Mouse (Mus musculus) forebrain, embryonic 16.5 days (tissue): ENCODE data around the gene Mknk2. TPM values are rescaled to one million over a fixed set of nuclear protein-coding genes. Genes with fewer than 3 reads are reported as not detected.

Source experiments
- ATAC-seq: fragments of 200-750 bp; cut with Nextera tagmentation; 2 replicates; pipeline ENCODE4 v1.8.0; 2017; ENCODE audit warnings: mild to moderate bottlenecking, moderate library complexity
- H3K27ac ChIP-seq: fragments of 300-500 bp; sonication (generic); 2 replicates; pipeline ENCODE4 v1.5.1; 2014; ENCODE audit warnings: low read length, control low read depth
- H3K27me3 ChIP-seq: fragments of 300-500 bp; sonication (generic); replicated peaks from 2 replicates; pipeline ENCODE4 v1.6.1; 2014; ENCODE audit warnings: low read length; ENCODE audit not compliant: control insufficient read depth, insufficient read depth
- H3K36me3 ChIP-seq: fragments of 300-500 bp; sonication (generic); 2 replicates; pipeline ENCODE4 v1.6.1; 2014; ENCODE audit not compliant: control insufficient read depth, insufficient read depth
- H3K4me1 ChIP-seq: fragments of 300-500 bp; sonication (generic); replicated peaks from 2 replicates; pipeline ENCODE4 v1.6.1; 2014; ENCODE audit warnings: low read length; ENCODE audit not compliant: control insufficient read depth, insufficient read depth
- H3K4me2 ChIP-seq: fragments of 300-500 bp; sonication (generic); 2 replicates; pipeline ENCODE4 v1.6.1; 2014; ENCODE audit warnings: mild to moderate bottlenecking, low read length, control low read depth
- H3K4me3 ChIP-seq: fragments of 300-500 bp; sonication (generic); replicated peaks from 2 replicates; pipeline ENCODE4 v1.5.1; 2014; ENCODE audit warnings: mild to moderate bottlenecking, low read length, control low read depth
- H3K9ac ChIP-seq: fragments of 300-500 bp; sonication (generic); replicated peaks from 2 replicates; pipeline ENCODE4 v1.6.1; 2014; ENCODE audit warnings: low read depth, low read length, control low read depth
- H3K9me3 ChIP-seq: fragments of 300-500 bp; sonication (generic); 2 replicates; pipeline ENCODE4 v1.6.1; 2016; ENCODE audit warnings: low read length; ENCODE audit not compliant: control insufficient read depth
- WGBS: fragments of 180-500 bp; shearing (Covaris S2); extraction: QIAGEN DNeasy Blood & Tissue Kit; methylation state at CpG from one replicate; pipeline ENCODE4 v1.1.7; 2014; 5-methylcytosine and 5-hydroxymethylcytosine counted together
- polyA plus RNA-seq: library from polyadenylated mRNA; unstranded; fragments of >200 nt; fragmentation: Nextera tagmentation; extraction: Ambion mirVana; gene quantifications from 2 replicates; pipeline ENCODE4 v1.2.1, GENCODE M21; 2015

Mknk2 gene
- polyA plus RNA-seq, 1 experiment from 2014 or later: 61.2 TPM

GRCm38 (mm10) chr10:80628925-80629324 is 49.0 kb downstream of the Mknk2 start:
- no peak overlapping the region for H3K4me2 ChIP-seq
- WGBS: 86% methylated on average over 9 of the region's 9 CpGs
- no peak overlapping the region for H3K9ac ChIP-seq
- no peaks in the 10 kb centered on the region for H3K27me3 ChIP-seq
- H3K36me3 ChIP-seq: no peaks in the 10 kb centered on the region
- no peaks in the 10 kb centered on the region for H3K9me3 ChIP-seq
- no peak for ATAC-seq
- no peak overlapping the region for H3K4me3 ChIP-seq
- H3K27ac ChIP-seq: no peak overlapping the region
- H3K4me1 ChIP-seq: peaks cover 13% of the 10 kb centered on the region

- 74% methylated on average over 2 of the region's 2 CpGs for WGBS
- Histone ChIP-seq H3K4me1 (peaks cover 23% of the 10 kb centered on the region), H3K27ac (no peak overlapping the region), H3K9ac (no peak overlapping the region), H3K27me3 (no peaks in the 10 kb centered on the region), H3K9me3 (no peaks in the 10 kb centered on the region), H3K36me3 (no peaks in the 10 kb centered on the region), H3K4me3 (no peak overlapping the region), H3K4me2 (no peak overlapping the region)
- no peak for ATAC-seq
Observed at GRCm38 (mm10) chr10:80627685-80628084, 50.2 kb downstream of the Mknk2 start.

DNA sequence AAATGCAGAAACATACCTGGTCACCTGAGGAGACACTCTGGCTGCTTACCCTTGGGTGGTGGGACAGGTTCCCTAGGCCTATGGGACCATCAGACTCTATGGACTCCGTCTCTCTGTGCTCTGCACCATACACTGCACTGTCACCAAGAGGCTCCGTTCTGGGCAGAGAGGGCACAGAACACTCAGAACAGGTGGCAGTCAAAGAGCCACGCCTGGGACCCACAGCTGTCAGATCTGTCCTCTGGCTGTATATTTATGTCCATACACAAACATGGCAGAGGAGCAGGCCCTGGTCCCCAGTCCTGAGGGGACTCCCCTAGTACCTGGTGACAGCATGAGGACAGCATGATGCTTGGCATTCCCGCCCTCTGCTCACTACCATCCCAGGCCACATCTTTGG is 52.1 kb downstream of the Mknk2 start:
- H3K27me3 ChIP-seq: no peaks in the 10 kb centered on the region
- no peaks in the 10 kb centered on the region for H3K36me3 ChIP-seq
- H3K4me2 ChIP-seq: no peak overlapping the region
- H3K9me3 ChIP-seq: no peaks in the 10 kb centered on the region
- ATAC-seq: no peak
- no peak overlapping the region for H3K27ac ChIP-seq
- H3K4me3 ChIP-seq: no peak overlapping the region
- WGBS: 89% methylated on average over 4 of the region's 4 CpGs
- H3K9ac ChIP-seq: no peak overlapping the region
- peaks cover 28% of the 10 kb centered on the region for H3K4me1 ChIP-seq

GRCm38 (mm10) chr10:80623457-80624191 is 54.3 kb downstream of the Mknk2 start:
- 17% methylated on average over 15 of the region's 15 CpGs for WGBS
- H3K4me2 ChIP-seq: peak overlapping the region; percentile 80
- H3K4me1 ChIP-seq: peaks cover 28% of the 10 kb centered on the region

DNA sequence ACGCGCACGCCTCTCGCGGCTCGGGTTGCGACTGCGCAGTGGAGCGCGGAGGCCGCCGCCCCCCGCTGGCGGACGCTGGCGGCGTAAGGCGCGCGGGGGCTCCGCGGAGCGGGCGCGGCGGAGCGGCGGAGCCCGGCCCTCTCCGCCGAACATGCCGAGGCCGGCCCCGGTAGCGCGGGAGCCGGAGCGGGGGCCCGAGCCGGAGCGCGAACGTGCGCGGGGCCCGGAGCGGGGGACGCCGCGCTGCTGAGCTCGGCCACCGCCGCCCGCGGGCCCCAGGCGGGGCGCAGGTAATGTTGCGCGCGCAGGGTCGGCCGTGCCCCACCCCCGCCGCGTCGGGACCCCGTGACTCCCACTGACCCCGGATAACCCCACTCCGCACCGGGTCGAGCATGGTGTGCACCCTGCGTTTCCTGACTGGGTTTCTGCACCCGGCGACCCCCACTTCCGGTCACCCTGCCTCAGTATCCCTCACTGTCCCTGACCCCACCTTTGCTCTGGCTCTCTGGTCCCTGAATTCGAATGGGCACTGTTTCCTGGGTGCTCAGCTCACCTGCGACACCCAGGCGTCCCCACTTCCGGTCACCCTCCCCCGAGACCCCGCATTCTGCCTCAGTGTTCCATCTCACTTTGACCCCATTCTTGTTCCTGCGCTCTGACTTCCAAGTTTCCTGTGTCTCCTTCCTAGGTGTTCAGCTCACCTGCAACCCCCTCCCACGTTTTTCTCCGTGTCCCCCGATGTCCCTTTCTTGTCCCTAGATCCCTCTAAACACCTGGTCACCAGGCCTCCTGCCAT is 55.1 kb downstream of the Mknk2 start, which contains the start of gene Csnk1g2:
TSS of gene Csnk1g2 (plus strand) at position 178 of the 796 bp plus-strand sequence.
- peaks cover 28% of the 10 kb centered on the region for H3K4me1 ChIP-seq
- no peaks in the 10 kb centered on the region for H3K27me3 ChIP-seq
- H3K4me2 ChIP-seq: peak within 1 kb of the TSS; percentile 86
- no peak for ATAC-seq
- WGBS: under 1% methylated on average over 80 of the region's 85 CpGs
- peak within 1 kb of the TSS; percentile 99 for H3K27ac ChIP-seq
- no peaks in the 10 kb centered on the region for H3K36me3 ChIP-seq
- peak within 1 kb of the TSS; percentile 92 for H3K9ac ChIP-seq
- H3K9me3 ChIP-seq: no peaks in the 10 kb centered on the region
- peak within 1 kb of the TSS; percentile 66 for H3K4me3 ChIP-seq

More at GRCm38 (mm10) chr10:80623457-80624191, 54.3 kb downstream of the Mknk2 start:
- H3K27ac ChIP-seq: peak overlapping the region; percentile 63
- peak overlapping the region; percentile 66 for H3K4me3 ChIP-seq
- no peaks in the 10 kb centered on the region for H3K9me3 ChIP-seq
- no peak for ATAC-seq
- no peaks in the 10 kb centered on the region for H3K27me3 ChIP-seq
- no peaks in the 10 kb centered on the region for H3K36me3 ChIP-seq
- H3K9ac ChIP-seq: peak overlapping the region; percentile 92

- Histone ChIP-seq H3K27ac (peak overlapping the region; percentile 99), H3K27me3 (no peaks in the 10 kb centered on the region), H3K4me2 (peak overlapping the region; percentile 86), H3K4me3 (peak overlapping the region; percentile 66), H3K9ac (peak overlapping the region; percentile 70), H3K9me3 (no peaks in the 10 kb centered on the region), H3K36me3 (no peaks in the 10 kb centered on the region), H3K4me1 (peaks cover 26% of the 10 kb centered on the region)
- under 1% methylated on average over 64 of the region's 64 CpGs for WGBS
- peak; percentile 96 for ATAC-seq
Observed at GRCm38 (mm10) chr10:80621940-80622660, 55.8 kb downstream of the Mknk2 start.

DNA sequence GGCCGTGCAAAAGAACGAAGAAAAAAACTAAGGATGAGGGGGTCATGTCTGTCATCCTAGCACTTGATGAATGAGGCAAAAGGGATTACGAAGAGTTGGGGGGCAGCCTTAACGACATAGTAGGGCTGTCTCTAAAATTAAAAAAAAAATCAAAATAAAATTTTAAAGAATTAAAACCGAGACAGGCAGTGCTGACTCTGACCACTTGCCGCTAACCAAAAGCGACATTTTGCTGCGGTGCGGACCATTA is 56.3 kb downstream of the Mknk2 start:
- Histone ChIP-seq H3K9me3 (no peaks in the 10 kb centered on the region), H3K36me3 (no peaks in the 10 kb centered on the region), H3K27me3 (no peaks in the 10 kb centered on the region), H3K27ac (peak overlapping the region; percentile 99), H3K4me2 (peak overlapping the region; percentile 86), H3K9ac (peak overlapping the region; percentile 70), H3K4me3 (peak overlapping the region; percentile 66), H3K4me1 (peaks cover 26% of the 10 kb centered on the region)
- 4% methylated on average over 9 of the region's 9 CpGs for WGBS
- ATAC-seq: no peak

GRCm38 (mm10) chr10:80620796-80621689 is 56.9 kb downstream of the Mknk2 start:
- Histone ChIP-seq H3K9ac (peak overlapping the region; percentile 70), H3K9me3 (no peaks in the 10 kb centered on the region), H3K4me1 (peaks cover 26% of the 10 kb centered on the region), H3K27me3 (no peaks in the 10 kb centered on the region), H3K36me3 (no peaks in the 10 kb centered on the region), H3K4me3 (peak overlapping the region; percentile 66), H3K4me2 (peak overlapping the region; percentile 86), H3K27ac (peak overlapping the region; percentile 99)
- no peak for ATAC-seq
- WGBS: 56% methylated on average over 16 of the region's 16 CpGs
